17 mouse cellular contexts compared by ENCODE assay signal in genomic region chr4:33467627-33468026, GRCm38 (mm10).
DNase-seq lines count a peak whose midpoint lies in the region; ATAC-seq and TF ChIP-seq lines count a peak whose summit lies in the region.
"Had no signal": no experiment of that assay in that cellular context is flagged by ENCODE, and none has a peak within 500 bp of the region (broad histone marks: within the 10 kb centered on the region; RNA-seq: fewer than 3 reads in every experiment).

No protein-coding gene starts in this region.

- no peak overlapping the region for H3K9ac ChIP-seq in liver, embryonic 16.5 days (ENCODE audit: low read depth, low read length)
- H3K9ac ChIP-seq in forebrain, postnatal 0 days = no peak overlapping the region
- H3K9ac ChIP-seq: embryonic facial prominence, embryonic 13.5 days; forebrain, embryonic 12.5 days; midbrain, embryonic 12.5 days; stomach, embryonic 15.5 days had no signal

- H3K4me3 ChIP-seq in liver, embryonic 16.5 days (ENCODE audit: low read depth, low read length) = no peak overlapping the region
- H3K4me3 ChIP-seq in forebrain, postnatal 0 days (ENCODE audit: low read depth, low read length) = no peak overlapping the region
- H3K4me3 ChIP-seq: embryonic facial prominence, embryonic 13.5 days; forebrain, embryonic 12.5 days; heart, embryonic 10.5 days; midbrain, embryonic 12.5 days; stomach, embryonic 15.5 days had no signal

- H3K4me2 ChIP-seq in liver, embryonic 16.5 days (ENCODE audit: low read depth, low read length) = no peak overlapping the region
- H3K4me2 ChIP-seq in forebrain, postnatal 0 days (ENCODE audit: low read depth) = no peak overlapping the region
- H3K4me2 ChIP-seq: embryonic facial prominence, embryonic 13.5 days; forebrain, embryonic 12.5 days; midbrain, embryonic 12.5 days; stomach, embryonic 15.5 days had no signal

- TF ChIP-seq CTCF in forebrain, postnatal 0 days (IDR thresholded peaks at IDR 0.05; ENCODE audit: low read depth) = no peak

- ATAC-seq in activated CD4-positive, CD25-positive, alpha-beta regulatory T cell, adult 4 months = peak; percentile 63
- no peak for ATAC-seq in liver, embryonic 16.5 days (ENCODE audit: low read depth)
- no peak for ATAC-seq in forebrain, postnatal 0 days

- peaks cover 43% of the 10 kb centered on the region for H3K4me1 ChIP-seq in liver, embryonic 16.5 days (ENCODE audit: control insufficient read depth, low read depth, low read length)
- no peaks in the 10 kb centered on the region for H3K4me1 ChIP-seq in forebrain, postnatal 0 days (ENCODE audit: insufficient read depth)
- H3K4me1 ChIP-seq: embryonic facial prominence, embryonic 13.5 days; forebrain, embryonic 12.5 days; heart, embryonic 10.5 days; midbrain, embryonic 12.5 days; stomach, embryonic 15.5 days had no signal

- DNase-seq in layer of hippocampus, adult 9-11 months = peak; percentile 18
- DNase-seq in layer of hippocampus, postnatal 10 days (ENCODE audit: low spot score in 2 of 2) = no peak
- peak; percentile 49 for DNase-seq in A20 (ENCODE audit: low read depth, low spot score)
- no peak for DNase-seq in forebrain, postnatal 0 days
- no peak for DNase-seq in embryo, embryonic 11 days
- DNase-seq: cerebellum, postnatal 36 days; gastrocnemius, postnatal 25 days; heart, postnatal 4 days; kidney, postnatal 25 days; thymus, postnatal 36 days had no signal

- WGBS in liver, embryonic 16.5 days (ENCODE audit: insufficient replicate concordance) = 38% methylated on average over 1 of the region's 1 CpGs
- 81% methylated on average over 1 of the region's 1 CpGs for WGBS in forebrain, postnatal 0 days

- no peaks in the 10 kb centered on the region for H3K9me3 ChIP-seq in liver, embryonic 16.5 days (replicated peaks; ENCODE audit: control insufficient read depth, low read length)
- H3K9me3 ChIP-seq in forebrain, postnatal 0 days (ENCODE audit: low read length) = no peaks in the 10 kb centered on the region
- H3K9me3 ChIP-seq: embryonic facial prominence, embryonic 13.5 days; forebrain, embryonic 12.5 days; heart, embryonic 10.5 days; midbrain, embryonic 12.5 days; stomach, embryonic 15.5 days had no signal

- H3K36me3 ChIP-seq in liver, embryonic 16.5 days (ENCODE audit: control insufficient read depth, insufficient read depth) = no peaks in the 10 kb centered on the region
- H3K36me3 ChIP-seq in forebrain, postnatal 0 days (ENCODE audit: insufficient read depth) = no peaks in the 10 kb centered on the region
- H3K36me3 ChIP-seq: forebrain, embryonic 12.5 days; stomach, embryonic 15.5 days had no signal

- H3K27ac ChIP-seq in liver, embryonic 16.5 days (ENCODE audit: low read length) = peak overlapping the region; percentile 86
- no peak overlapping the region for H3K27ac ChIP-seq in forebrain, postnatal 0 days (ENCODE audit: low read depth, low read length)
- H3K27ac ChIP-seq: embryonic facial prominence, embryonic 13.5 days; forebrain, embryonic 12.5 days; heart, embryonic 10.5 days; midbrain, embryonic 12.5 days; stomach, embryonic 15.5 days had no signal

- no peaks in the 10 kb centered on the region for H3K27me3 ChIP-seq in liver, embryonic 16.5 days (ENCODE audit: control insufficient read depth, insufficient read depth, low read depth, low read length)
- H3K27me3 ChIP-seq in forebrain, postnatal 0 days (ENCODE audit: insufficient read depth, low read length) = no peaks in the 10 kb centered on the region
- H3K27me3 ChIP-seq: embryonic facial prominence, embryonic 13.5 days; forebrain, embryonic 12.5 days; midbrain, embryonic 12.5 days; stomach, embryonic 15.5 days had no signal

Comparison
In these comparisons a context has a peak if more than half of its experiments do, and no peak if none do; other contexts are left out.
1. DNase-seq: peak in layer of hippocampus, adult 9-11 months (single experiment) and A20 (single experiment); none in layer of hippocampus, postnatal 10 days (0 of 2), forebrain, postnatal 0 days (single experiment) and embryo, embryonic 11 days (single experiment).